Mouse (Mus musculus): Measurements from ENCODE around the gene Mmd2. TPM values are rescaled to one million over a fixed set of nuclear protein-coding genes. Genes with fewer than 3 reads are reported as not detected.

The Mmd2 gene
- total and polyA plus RNA-seq, 3 experiments: not detected

GRCm38 (mm10) chr5:142521195-142521866, 87.3 kb downstream of the Mmd2 start:
- Histone ChIP-seq H3K27ac (ENCODE audit: control insufficient read depth, low read depth, low read length) (no peak overlapping the region), H3K79me2 (ENCODE audit: control insufficient read depth, insufficient read depth, low read length, poor library complexity) (no peaks in the 10 kb centered on the region), H3K27me3 (ENCODE audit: control insufficient read depth in 1 of 2, insufficient read depth in 2 of 2, low read length in 2 of 2) (no peaks in the 10 kb centered on the region), H3K36me3 (ENCODE audit: control insufficient read depth in 1 of 2, insufficient read depth in 2 of 2, low read length in 2 of 2) (no peaks in the 10 kb centered on the region), H3K4me1 (ENCODE audit: control insufficient read depth in 1 of 2, insufficient read depth in 2 of 2, low read length in 2 of 2) (peaks cover 0 to 4% of the 10 kb centered on the region in 2 experiments; a peak in 1 of 4 replicates), H3K9me3 (replicated peaks; ENCODE audit: insufficient read depth, low read length) (no peaks in the 10 kb centered on the region), H3K9ac (ENCODE audit: control insufficient read depth, low read depth, low read length, poor library complexity, severe bottlenecking) (no peak overlapping the region), H3K4me3 (ENCODE audit: control insufficient read depth in 1 of 2, insufficient read depth in 1 of 2, low read depth in 2 of 2, low read length in 2 of 2) (no peak overlapping the region)
- peak; percentile 60 for DNase-seq (ENCODE audit: low read depth, low spot score)
- peak; percentile 50; the same call in 1 of the 2 replicates for TF ChIP-seq GABPA (IDR thresholded peaks at IDR 0.05; ENCODE audit: low read depth, low read length)
- TF ChIP-seq MEF2A (IDR thresholded peaks at IDR 0.05; ENCODE audit: extremely low read depth, insufficient replicate concordance, low read depth, low read length, poor library complexity, severe bottlenecking): no peak
- TF ChIP-seq MXI1 (IDR thresholded peaks at IDR 0.05; ENCODE audit: low read depth, low read length): no peak
- no peak for TF ChIP-seq JUND (IDR thresholded peaks at IDR 0.05; ENCODE audit: low read depth, low read length)
- TF ChIP-seq CTCF (IDR thresholded peaks at IDR 0.05 in 2 of 3, conservative IDR thresholded peaks at IDR 0.05 in 1 of 3; ENCODE audit: control insufficient read depth in 1 of 3, insufficient read depth in 1 of 3, low read depth in 2 of 3, low read length in 3 of 3, poor library complexity in 1 of 3, severe bottlenecking in 1 of 3): no peak
- TF ChIP-seq UBTF (IDR thresholded peaks at IDR 0.05; ENCODE audit: borderline replicate concordance, insufficient read depth, low read depth, low read length): no peak
- no peak for TF ChIP-seq MYB (IDR thresholded peaks at IDR 0.05; ENCODE audit: low read depth, low read length)
- no peak for TF ChIP-seq GATA1 (IDR thresholded peaks at IDR 0.05; ENCODE audit: low read depth, low read length)
- TF ChIP-seq ETS1 (IDR thresholded peaks at IDR 0.05; ENCODE audit: low read depth, low read length): peak; percentile 9; the same call in 1 of the 2 replicates
- no peak for TF ChIP-seq USF2 (IDR thresholded peaks at IDR 0.05; ENCODE audit: borderline replicate concordance in 1 of 2, insufficient read depth in 1 of 2, low read depth in 1 of 2, low read length in 2 of 2)
- TF ChIP-seq MAFK (IDR thresholded peaks at IDR 0.05; ENCODE audit: borderline replicate concordance, low read depth, low read length): 0 out of 2 replicates have a peak, but pooled peaks have one; percentile 20
- no peak for TF ChIP-seq NELFE (IDR thresholded peaks at IDR 0.05; ENCODE audit: low read depth, low read length)

DNA sequence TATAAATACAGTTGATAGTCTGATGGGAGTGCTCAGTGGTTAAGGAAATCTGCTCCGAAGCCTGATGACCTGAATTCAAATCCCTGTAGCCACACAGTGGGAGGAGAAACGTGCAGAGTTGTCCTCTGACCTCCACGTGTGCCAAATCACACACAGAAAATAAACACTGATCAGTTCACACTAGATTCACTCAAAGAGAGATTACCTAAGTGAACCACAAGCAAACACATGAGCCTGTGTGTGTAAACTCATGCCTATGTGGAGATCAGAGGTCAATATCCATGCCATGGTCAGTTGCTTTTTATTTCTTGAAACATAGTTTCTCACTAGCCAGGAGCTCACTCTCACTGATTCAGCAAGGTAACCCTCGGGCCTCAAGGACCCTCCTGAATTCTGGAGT, 88.2 kb downstream of the Mmd2 start:
- no peak overlapping the region for H3K27ac ChIP-seq (ENCODE audit: control insufficient read depth, low read depth, low read length)
- H3K27me3 ChIP-seq (ENCODE audit: control insufficient read depth in 1 of 2, insufficient read depth in 2 of 2, low read length in 2 of 2): peaks cover 0 to 2% of the 10 kb centered on the region in 2 experiments; a peak in 2 of 4 replicates
- H3K36me3 ChIP-seq (ENCODE audit: control insufficient read depth in 1 of 2, insufficient read depth in 2 of 2, low read length in 2 of 2): no peaks in the 10 kb centered on the region
- no peak overlapping the region for H3K4me3 ChIP-seq (ENCODE audit: control insufficient read depth in 1 of 2, insufficient read depth in 1 of 2, low read depth in 2 of 2, low read length in 2 of 2)
- no peak for DNase-seq (ENCODE audit: low read depth, low spot score)
- H3K79me2 ChIP-seq (ENCODE audit: control insufficient read depth, insufficient read depth, low read length, poor library complexity): no peaks in the 10 kb centered on the region
- H3K9me3 ChIP-seq (replicated peaks; ENCODE audit: insufficient read depth, low read length): no peaks in the 10 kb centered on the region
- peaks cover 0 to 4% of the 10 kb centered on the region in 2 experiments; a peak in 1 of 4 replicates for H3K4me1 ChIP-seq (ENCODE audit: control insufficient read depth in 1 of 2, insufficient read depth in 2 of 2, low read length in 2 of 2)
- TF ChIP-seq ZC3H11A (IDR thresholded peaks at IDR 0.05; ENCODE audit: low read depth, low read length): no peak
- TF ChIP-seq ZMIZ1 (IDR thresholded peaks at IDR 0.05; ENCODE audit: low read depth, low read length): no peak
- no peak for TF ChIP-seq RCOR1 (IDR thresholded peaks at IDR 0.05; ENCODE audit: low read depth, low read length)
- TF ChIP-seq NRF1 (IDR thresholded peaks at IDR 0.05; ENCODE audit: insufficient read depth, low read depth, low read length, poor library complexity, severe bottlenecking): no peak
- no peak for TF ChIP-seq BHLHE40 (IDR thresholded peaks at IDR 0.05; ENCODE audit: borderline replicate concordance, low read depth, low read length)
- TF ChIP-seq MAFK (IDR thresholded peaks at IDR 0.05; ENCODE audit: borderline replicate concordance, low read depth, low read length): no peak
- TF ChIP-seq CHD2 (IDR thresholded peaks at IDR 0.05; ENCODE audit: low read length): no peak
- TF ChIP-seq SIN3A (IDR thresholded peaks at IDR 0.05; ENCODE audit: low read length): no peak
- no peak for TF ChIP-seq ZKSCAN1 (IDR thresholded peaks at IDR 0.05; ENCODE audit: low read depth, low read length)
- H3K9ac ChIP-seq (ENCODE audit: control insufficient read depth, low read depth, low read length, poor library complexity, severe bottlenecking): no peak overlapping the region

All from MEL (cell line).